Mouse (Mus musculus) midbrain, postnatal 0 days (tissue): Measurements from ENCODE around the gene Robo2. TPM values are rescaled to one million over a fixed set of nuclear protein-coding genes. Genes with fewer than 3 reads are reported as not detected.

Experiments used
- ATAC-seq: fragments of 200-750 bp; cut with Nextera tagmentation; 2 replicates; pipeline ENCODE4 v1.8.0; 2017; ENCODE audit warnings: moderate number of reproducible peaks, mild to moderate bottlenecking, moderate TSS enrichment, moderate library complexity; ENCODE audit not compliant: low FRiP score
- DNase-seq: peaks from one replicate; pipeline ENCODE4 v3.0.0-alpha.2; 2015; ENCODE audit warnings: low spot score
- H3K27ac ChIP-seq: fragments of 300-500 bp; sonication (generic); 2 replicates; pipeline ENCODE4 v1.5.1; 2014; ENCODE audit warnings: low read depth, mild to moderate bottlenecking, low read length, mixed read lengths
- H3K27me3 ChIP-seq: fragments of 300-500 bp; sonication (generic); 2 replicates; pipeline ENCODE4 v1.6.1; 2014; ENCODE audit warnings: low read length, control low read depth, mixed read lengths; ENCODE audit not compliant: insufficient read depth
- H3K36me3 ChIP-seq: fragments of 300-500 bp; sonication (generic); 2 replicates; pipeline ENCODE4 v1.6.1; 2014; ENCODE audit warnings: low read length, control low read depth, mixed read lengths; ENCODE audit not compliant: insufficient read depth
- H3K4me1 ChIP-seq: fragments of 300-500 bp; sonication (generic); 2 replicates; pipeline ENCODE4 v1.6.1; 2014; ENCODE audit warnings: mild to moderate bottlenecking, control low read depth, antibody characterized with exemption, low read length, mixed read lengths; ENCODE audit not compliant: insufficient read depth
- H3K4me2 ChIP-seq: fragments of 300-500 bp; sonication (generic); 2 replicates; pipeline ENCODE4 v1.6.1; 2014; ENCODE audit warnings: low read depth, mild to moderate bottlenecking, low read length, mixed read lengths; ENCODE audit not compliant: poor library complexity, severe bottlenecking
- H3K4me3 ChIP-seq: fragments of 300-500 bp; sonication (generic); 2 replicates; pipeline ENCODE4 v1.5.1; 2014; ENCODE audit warnings: low read depth, mild to moderate bottlenecking, low read length, moderate library complexity
- H3K9ac ChIP-seq: fragments of 300-500 bp; sonication (generic); replicated peaks from 2 replicates; pipeline ENCODE4 v1.6.1; 2014; ENCODE audit warnings: mild to moderate bottlenecking, low read length, moderate library complexity, mixed read lengths; ENCODE audit not compliant: poor library complexity, severe bottlenecking
- H3K9me3 ChIP-seq: fragments of 300-500 bp; sonication (generic); 2 replicates; pipeline ENCODE4 v1.6.1; 2016; ENCODE audit warnings: low read length, control low read depth
- CTCF ChIP-seq: IDR thresholded peaks from 2 replicates; pipeline ENCODE4 v1.5.1; 2016; ENCODE audit warnings: antibody characterized with exemption, mild to moderate bottlenecking
- WGBS: fragments of 180-500 bp; shearing (Covaris S2); extraction: QIAGEN DNeasy Blood & Tissue Kit; methylation state at CpG from one replicate; pipeline ENCODE4 v1.1.7; 2014; 5-methylcytosine and 5-hydroxymethylcytosine counted together
- polyA plus RNA-seq: library from polyadenylated mRNA; unstranded; fragments of >200 nt; fragmentation: Nextera tagmentation; extraction: Ambion mirVana; gene quantifications from 2 replicates; pipeline ENCODE4 v1.2.1, GENCODE M21; 2015
- total RNA-seq: library from RNA; depleted of rRNA; stranded (reverse); fragments of >200 nt; gene quantifications from 2 replicates; pipeline ENCODE4 v1.2.3, GENCODE M21; 2014

The Robo2 gene
- total and polyA plus RNA-seq, 2 experiments from 2014 or later = 49.8 to 134 TPM

- no peak overlapping the region for H3K4me2 ChIP-seq
- no peak overlapping the region for H3K27ac ChIP-seq
- no peaks in the 10 kb centered on the region for H3K4me1 ChIP-seq
- 73% methylated on average over 4 of the region's 4 CpGs for WGBS
- H3K4me3 ChIP-seq = no peak overlapping the region
- H3K36me3 ChIP-seq = no peaks in the 10 kb centered on the region
- no peak for TF ChIP-seq CTCF
- no peak overlapping the region for H3K9ac ChIP-seq
- no peak for ATAC-seq
- H3K27me3 ChIP-seq = no peaks in the 10 kb centered on the region
- DNase-seq = no peak
- H3K9me3 ChIP-seq = no peaks in the 10 kb centered on the region
These were observed 496.2 kb downstream of the Robo2 start for GRCm38 (mm10) chr16:73915425-73915824.

- H3K4me2 ChIP-seq = no peak overlapping the region
- no peaks in the 10 kb centered on the region for H3K27me3 ChIP-seq
- H3K36me3 ChIP-seq = no peaks in the 10 kb centered on the region
- H3K9ac ChIP-seq = no peak overlapping the region
- DNase-seq (no peak), ATAC-seq (no peak)
- no peak overlapping the region for H3K27ac ChIP-seq
- WGBS = 57% methylated on average over 4 of the region's 4 CpGs
- H3K4me1 ChIP-seq = no peaks in the 10 kb centered on the region
- no peak overlapping the region for H3K4me3 ChIP-seq
- TF ChIP-seq CTCF = no peak
- H3K9me3 ChIP-seq = no peaks in the 10 kb centered on the region
These were observed 496.7 kb downstream of the Robo2 start for GRCm38 (mm10) chr16:73914936-73915335.

GRCm38 (mm10) chr16:73908504-73908903 is 503.1 kb downstream of the Robo2 start:
- Histone ChIP-seq H3K27ac (no peak overlapping the region), H3K9ac (no peak overlapping the region), H3K4me2 (no peak overlapping the region), H3K9me3 (no peaks in the 10 kb centered on the region), H3K36me3 (0 out of 2 replicates have a peak, but pooled peaks cover 5% of the 10 kb centered on the region), H3K27me3 (no peaks in the 10 kb centered on the region), H3K4me1 (no peaks in the 10 kb centered on the region), H3K4me3 (no peak overlapping the region)
- WGBS = 86% methylated on average over 11 of the region's 11 CpGs
- no peak for ATAC-seq
- no peak for TF ChIP-seq CTCF
- no peak for DNase-seq

- Histone ChIP-seq H3K9me3 (no peaks in the 10 kb centered on the region), H3K9ac (no peak overlapping the region), H3K4me1 (no peaks in the 10 kb centered on the region), H3K27ac (no peak overlapping the region), H3K36me3 (no peaks in the 10 kb centered on the region; the same call in 1 of the 2 replicates), H3K4me2 (no peak overlapping the region), H3K4me3 (no peak overlapping the region), H3K27me3 (no peaks in the 10 kb centered on the region)
- DNase-seq (no peak), ATAC-seq (no peak)
- no peak for TF ChIP-seq CTCF
- 91% methylated on average over 11 of the region's 11 CpGs for WGBS
These were observed 514.8 kb downstream of the Robo2 start for GRCm38 (mm10) chr16:73896856-73897255.

GRCm38 (mm10) chr16:73881911-73882310 is 529.7 kb downstream of the Robo2 start:
- Histone ChIP-seq H3K9me3 (no peaks in the 10 kb centered on the region), H3K4me2 (no peak overlapping the region), H3K27me3 (no peaks in the 10 kb centered on the region), H3K36me3 (no peaks in the 10 kb centered on the region), H3K4me1 (no peaks in the 10 kb centered on the region), H3K27ac (no peak overlapping the region), H3K9ac (no peak overlapping the region), H3K4me3 (no peak overlapping the region)
- peak; percentile 54 for DNase-seq
- no peak for ATAC-seq
- 55% methylated on average over 1 of the region's 1 CpGs for WGBS
- no peak for TF ChIP-seq CTCF

GRCm38 (mm10) chr16:73877973-73878372 is 533.7 kb downstream of the Robo2 start:
- Histone ChIP-seq H3K9ac (no peak overlapping the region), H3K27me3 (no peaks in the 10 kb centered on the region), H3K36me3 (no peaks in the 10 kb centered on the region), H3K4me2 (no peak overlapping the region), H3K4me1 (no peaks in the 10 kb centered on the region), H3K4me3 (no peak overlapping the region), H3K9me3 (no peaks in the 10 kb centered on the region), H3K27ac (no peak overlapping the region)
- WGBS = 63% methylated on average over 3 of the region's 3 CpGs
- ATAC-seq = no peak
- no peak for TF ChIP-seq CTCF
- DNase-seq = peak; percentile 18
